Mouse (Mus musculus) heart, embryonic 14.5 days (tissue): ENCODE results near the gene Noa1. TPM values are rescaled to one million over a fixed set of nuclear protein-coding genes. Genes with fewer than 3 reads are reported as not detected.

Experiments
- ATAC-seq: fragments of 200-750 bp; cut with Nextera tagmentation; 2 replicates; pipeline ENCODE4 v1.8.0; 2017; ENCODE audit warnings: low read depth, moderate TSS enrichment; ENCODE audit not compliant: insufficient number of reproducible peaks, insufficient read depth, low FRiP score
- H3K27ac ChIP-seq, 2 experiments: fragments of 200-500 bp in 1 of 2; fragments of 300-500 bp in 1 of 2; sonication (generic) in 1 of 2; replicated peaks in 1 of 2; 2 replicates each; pipeline ENCODE4 v1.5.1; 2012 to 2014; ENCODE audit warnings: low read depth in 2 of 2, low read length in 2 of 2, control low read depth in 1 of 2, mild to moderate bottlenecking in 1 of 2, mixed read lengths in 1 of 2; ENCODE audit not compliant: control insufficient read depth in 1 of 2, insufficient read depth in 1 of 2
- H3K27me3 ChIP-seq: fragments of 300-500 bp; sonication (generic); 2 replicates; pipeline ENCODE4 v1.6.1; 2014; ENCODE audit warnings: mild to moderate bottlenecking, low read length, control low read depth; ENCODE audit not compliant: control insufficient read depth, insufficient read depth
- H3K36me3 ChIP-seq: fragments of 300-500 bp; sonication (generic); 2 replicates; pipeline ENCODE4 v1.6.1; 2014; ENCODE audit warnings: mild to moderate bottlenecking, control low read depth, low read length, mixed read lengths; ENCODE audit not compliant: control insufficient read depth, insufficient read depth
- H3K4me1 ChIP-seq, 2 experiments: fragments of 200-500 bp in 1 of 2; fragments of 300-500 bp in 1 of 2; sonication (generic) in 1 of 2; 2 replicates each; pipeline ENCODE4 v1.6.1; 2012 to 2014; ENCODE audit warnings: low read length in 2 of 2, control low read depth in 1 of 2, mixed read lengths in 1 of 2; ENCODE audit not compliant: control insufficient read depth in 2 of 2, insufficient read depth in 2 of 2
- H3K4me2 ChIP-seq: fragments of 300-500 bp; sonication (generic); 2 replicates; pipeline ENCODE4 v1.6.1; 2014; ENCODE audit warnings: mild to moderate bottlenecking, low read length
- H3K4me3 ChIP-seq, 2 experiments: fragments of 200-500 bp in 1 of 2; fragments of 300-500 bp in 1 of 2; sonication (generic) in 1 of 2; 2 replicates each; pipeline ENCODE4 v1.5.1; 2012 to 2014; ENCODE audit warnings: low read length in 2 of 2, mild to moderate bottlenecking in 2 of 2, control low read depth in 1 of 2, low read depth in 1 of 2, moderate library complexity in 1 of 2; ENCODE audit not compliant: control insufficient read depth in 1 of 2, insufficient read depth in 1 of 2
- H3K9ac ChIP-seq: fragments of 300-500 bp; sonication (generic); 2 replicates; pipeline ENCODE4 v1.6.1; 2014; ENCODE audit warnings: mild to moderate bottlenecking, low read length
- H3K9me3 ChIP-seq: fragments of 300-500 bp; sonication (generic); 2 replicates; pipeline ENCODE4 v1.6.1; 2016; ENCODE audit warnings: low read length, control low read depth; ENCODE audit not compliant: control insufficient read depth
- WGBS: fragments of 180-500 bp; shearing (Covaris S2); extraction: QIAGEN DNeasy Blood & Tissue Kit; methylation state at CpG from one replicate; pipeline ENCODE4 v1.1.7; 2014; 5-methylcytosine and 5-hydroxymethylcytosine counted together
- polyA plus RNA-seq: library from polyadenylated mRNA; unstranded; fragments of >200 nt; fragmentation: Nextera tagmentation; extraction: Ambion mirVana; gene quantifications from 2 replicates; pipeline ENCODE4 v1.2.1, GENCODE M21; 2014

Gene Noa1
- 17.0 and 17.3 TPM in 2 replicates for polyA plus RNA-seq

GRCm38 (mm10) chr5:77309924-77310772 is at the start of gene Noa1, which contains the start of gene Polr2b:
TSS of gene Noa1 (minus strand) at chr5:77310084.
TSS of gene Polr2b (plus strand) at chr5:77310147.
- under 1% methylated on average over 85 of the region's 85 CpGs for WGBS
- peak; percentile 89 for ATAC-seq
- peak within 1 kb of the TSS; percentile 81 for H3K9ac ChIP-seq
- peaks cover 47% of the 10 kb centered on the region for H3K36me3 ChIP-seq
- H3K4me1 ChIP-seq = peaks cover 6 to 22% of the 10 kb centered on the region in 2 experiments
- H3K27me3 ChIP-seq = no peaks in the 10 kb centered on the region
- no peaks in the 10 kb centered on the region for H3K9me3 ChIP-seq
- H3K27ac ChIP-seq = peak within 1 kb of the TSS; percentile 73 to 91
- peak within 1 kb of the TSS; percentile 68 to 92 for H3K4me3 ChIP-seq
- H3K4me2 ChIP-seq = peak within 1 kb of the TSS; percentile 100

DNA sequence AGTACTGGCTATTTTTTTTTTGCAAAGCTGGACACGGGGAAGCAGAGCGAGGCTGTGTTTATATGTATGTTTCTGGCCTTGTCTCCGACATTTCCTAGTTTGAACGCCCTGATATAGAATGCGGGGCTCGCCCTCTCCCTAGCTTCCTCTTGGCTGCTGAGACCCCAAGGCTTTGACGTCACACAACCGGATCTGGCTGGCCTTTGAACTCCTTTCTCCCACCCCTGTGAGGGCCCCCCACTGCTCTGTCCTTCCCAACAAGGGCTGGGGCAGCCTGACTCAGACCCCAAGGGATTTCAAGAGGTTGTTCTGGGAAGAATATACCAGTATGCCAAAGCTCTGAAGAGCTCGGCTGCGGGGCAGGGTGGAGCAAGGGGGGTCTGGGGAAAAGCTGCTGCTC is 48.5 kb upstream of the Noa1 start:
- Histone ChIP-seq H3K4me2 (peak overlapping the region; percentile 77), H3K4me1 (peaks cover 9 to 16% of the 10 kb centered on the region in 2 experiments; a peak in 3 of 4 replicates), H3K36me3 (no peaks in the 10 kb centered on the region), H3K9ac (peak overlapping the region; percentile 71), H3K27me3 (no peaks in the 10 kb centered on the region), H3K4me3 (peak overlapping the region; percentile 50 to 55), H3K9me3 (no peaks in the 10 kb centered on the region), H3K27ac (peak overlapping the region; percentile 30 to 78)
- ATAC-seq = peak; percentile 85
- 1% methylated on average over 10 of the region's 10 CpGs for WGBS

GRCm38 (mm10) chr5:77357405-77358149 is 47.7 kb upstream of the Noa1 start:
- H3K4me2 ChIP-seq = peak overlapping the region; percentile 77
- H3K27ac ChIP-seq = peak overlapping the region; percentile 30 to 78
- H3K27me3 ChIP-seq = no peaks in the 10 kb centered on the region
- WGBS = 13% methylated on average over 22 of the region's 22 CpGs
- H3K4me3 ChIP-seq = peak overlapping the region; percentile 50 to 55
- no peaks in the 10 kb centered on the region for H3K9me3 ChIP-seq
- H3K9ac ChIP-seq = peak overlapping the region; percentile 71
- peaks cover 9 to 16% of the 10 kb centered on the region in 2 experiments; a peak in 3 of 4 replicates for H3K4me1 ChIP-seq
- peak; percentile 51 for ATAC-seq
- H3K36me3 ChIP-seq = no peaks in the 10 kb centered on the region

DNA sequence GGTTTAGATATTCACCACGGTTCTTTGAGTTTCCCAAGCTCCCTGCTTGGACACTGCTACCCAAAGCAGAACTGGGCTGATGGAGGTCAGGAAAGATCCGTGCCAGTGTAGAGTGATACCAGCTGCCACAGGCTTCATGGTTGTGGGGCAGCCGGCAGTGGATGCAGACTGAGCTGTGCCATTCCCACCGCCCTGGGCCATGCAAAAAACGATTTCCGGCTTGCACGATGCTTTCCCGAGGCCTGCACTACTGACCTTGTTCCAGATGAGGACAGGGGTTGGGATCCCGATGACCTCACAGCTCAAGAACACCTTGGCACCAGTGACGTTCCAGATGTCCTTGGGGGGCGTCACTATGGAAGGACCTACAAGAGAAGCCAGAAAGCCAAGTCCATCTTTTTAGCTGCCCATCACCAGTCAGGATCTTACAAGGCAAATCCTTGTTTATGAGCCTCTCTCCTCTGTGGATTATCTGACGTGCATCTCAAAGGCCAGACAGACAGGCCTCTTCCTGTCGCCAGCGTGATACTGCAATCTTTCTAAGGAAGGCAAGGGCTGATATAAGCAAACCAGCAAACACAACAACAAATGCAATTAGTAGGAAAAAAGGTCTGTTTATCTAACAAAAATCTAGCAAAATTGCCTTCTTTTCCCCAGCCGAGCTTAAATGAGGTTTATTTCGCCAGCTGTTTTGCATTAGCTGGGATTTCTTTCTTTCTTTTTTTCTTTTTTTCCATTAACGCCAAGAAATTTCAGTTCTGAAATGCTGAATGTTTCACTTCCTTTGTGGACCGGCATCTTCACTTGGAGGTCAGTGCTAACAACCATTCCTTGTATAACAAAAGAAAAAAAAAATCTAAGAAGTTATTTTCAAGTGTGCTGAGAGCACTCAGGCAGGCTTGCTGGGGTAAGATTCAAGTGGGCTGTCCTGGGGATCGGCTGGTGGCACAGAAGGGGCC is 45.7 kb upstream of the Noa1 start:
- Histone ChIP-seq H3K9me3 (no peaks in the 10 kb centered on the region), H3K4me2 (no peak overlapping the region), H3K27ac (no peak overlapping the region), H3K9ac (no peak overlapping the region), H3K4me1 (peaks cover 9 to 16% of the 10 kb centered on the region in 2 experiments; a peak in 3 of 4 replicates), H3K27me3 (no peaks in the 10 kb centered on the region), H3K4me3 (no peak overlapping the region), H3K36me3 (peaks cover under 1% of the 10 kb centered on the region; the same call in 1 of the 2 replicates)
- WGBS = 67% methylated on average over 19 of the region's 19 CpGs
- no peak for ATAC-seq

DNA sequence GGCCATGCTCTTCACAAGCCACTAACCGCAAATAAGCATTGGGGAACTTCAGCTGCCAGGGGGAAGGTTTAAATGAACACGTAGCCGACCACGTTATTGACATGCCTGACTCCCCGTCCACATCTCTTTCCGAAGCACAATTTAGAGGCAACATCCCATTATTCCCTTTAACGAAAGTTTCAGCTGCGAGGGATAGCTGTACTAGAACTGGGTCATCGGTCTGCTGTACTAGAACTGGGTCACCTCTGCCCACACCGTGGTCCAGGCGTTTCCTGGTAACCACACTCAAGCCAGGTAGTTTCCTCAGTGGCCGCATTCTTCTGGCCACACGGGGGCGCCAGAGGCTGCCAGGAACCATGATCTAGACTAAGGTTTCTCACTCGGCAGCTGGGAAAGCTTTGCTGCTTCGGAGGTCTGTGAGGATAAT is 44.5 kb upstream of the Noa1 start:
- Histone ChIP-seq H3K4me2 (peak overlapping the region; percentile 53), H3K4me3 (no peak overlapping the region; a peak in 1 of 4 replicates), H3K9me3 (no peaks in the 10 kb centered on the region), H3K27me3 (no peaks in the 10 kb centered on the region), H3K4me1 (peaks cover 9 to 11% of the 10 kb centered on the region in 2 experiments; a peak in 3 of 4 replicates), H3K9ac (0 out of 2 replicates have a peak overlapping the region, but pooled peaks have one; percentile 22), H3K27ac (no peak overlapping the region), H3K36me3 (peaks cover 10% of the 10 kb centered on the region)
- whole genome bisulfite sequencing = 10% methylated on average over 16 of the region's 16 CpGs
- no peak for ATAC-seq

DNA sequence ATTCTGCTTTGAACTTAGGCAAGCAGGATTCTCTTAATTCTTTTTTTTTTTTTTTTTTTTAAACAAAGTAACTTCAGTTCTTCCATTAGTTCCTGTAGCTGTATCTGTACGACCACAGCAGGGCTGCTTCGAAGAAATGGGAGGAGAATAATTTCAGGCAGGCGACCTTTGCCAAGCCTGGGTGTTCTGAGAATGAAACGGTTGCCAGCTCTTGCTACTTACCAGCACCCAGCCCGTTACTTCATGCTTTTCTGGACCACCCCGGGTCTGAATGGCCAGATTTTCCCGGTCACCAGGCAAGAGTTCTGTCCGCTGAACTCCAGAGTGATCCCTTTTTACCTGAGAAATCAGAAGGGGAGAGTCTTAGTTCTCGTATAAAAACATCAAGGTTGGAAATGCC is 41.8 kb upstream of the Noa1 start:
- Histone ChIP-seq H3K27ac (no peak overlapping the region), H3K4me3 (no peak overlapping the region), H3K9me3 (no peaks in the 10 kb centered on the region), H3K9ac (no peak overlapping the region), H3K27me3 (no peaks in the 10 kb centered on the region), H3K4me1 (peaks cover 0 to 3% of the 10 kb centered on the region in 2 experiments; a peak in 1 of 4 replicates), H3K36me3 (peaks cover 37% of the 10 kb centered on the region), H3K4me2 (no peak overlapping the region)
- 82% methylated on average over 9 of the region's 9 CpGs for WGBS
- no peak for ATAC-seq
